Comparison of ENCODE assay signal across 9 mouse cellular contexts in the genomic region with DNA sequence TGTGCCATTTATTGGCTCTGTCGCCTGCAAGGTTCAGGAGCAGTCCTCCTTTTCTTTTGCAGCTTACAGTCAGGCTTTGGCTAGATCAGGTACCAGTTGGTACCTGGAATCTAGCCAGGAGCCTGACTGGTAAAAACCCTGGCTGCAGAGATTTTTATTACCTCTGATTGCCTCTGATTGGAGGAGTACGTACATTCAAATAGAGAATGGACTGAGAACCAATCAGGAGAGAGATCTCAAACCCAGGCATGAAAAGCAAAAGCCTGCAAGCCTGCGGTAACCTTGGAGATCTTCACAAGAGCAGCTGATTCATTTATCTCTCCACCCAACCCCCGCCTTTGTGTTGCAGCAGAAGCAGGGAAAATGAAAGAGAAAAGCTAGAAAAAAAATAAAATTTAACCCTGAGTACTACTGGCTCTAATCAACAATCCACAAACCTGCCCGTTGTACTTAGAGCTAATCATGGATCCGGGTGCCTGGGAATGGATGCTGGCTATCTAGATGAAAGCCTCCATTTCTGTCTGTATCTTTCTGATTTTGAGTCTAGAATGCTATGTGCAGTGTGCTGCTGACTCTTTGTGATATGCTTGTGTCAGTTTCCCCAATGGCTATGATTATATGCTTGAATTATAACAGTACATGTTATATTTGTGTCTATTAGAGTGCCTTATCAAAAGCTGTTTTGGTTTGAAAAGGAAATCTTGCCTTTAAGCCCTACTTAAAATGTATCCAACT.
DNase-seq lines count a peak whose midpoint lies in the region; ATAC-seq lines count a peak whose summit lies in the region.
"Had no signal": no experiment of that assay in that cellular context is flagged by ENCODE, and none has a peak within 500 bp of the region (broad histone marks: within the 10 kb centered on the region; RNA-seq: fewer than 3 reads in every experiment).

No protein-coding gene starts in this region.

- intact Hi-C loops in gastrocnemius, postnatal 36 days (cut with DNase I): loop anchor here (10.0 kb wide), 1 partner anchor 65 kb away; no protein-coding TSS in a partner anchor

- no peaks in the 10 kb centered on the region for H3K36me3 ChIP-seq in midbrain, embryonic 16.5 days (ENCODE audit: control insufficient read depth, insufficient read depth, low read length)
- H3K36me3 ChIP-seq: limb, embryonic 15.5 days had no signal

- peak; percentile 18 for DNase-seq in ZHBTc4 (ENCODE audit: low read depth, low spot score)
- DNase-seq in cerebellum, postnatal 10 days: peak; percentile 83 to 88
- DNase-seq in frontal cortex, postnatal 10 days (ENCODE audit: low spot score in 2 of 2): peak; percentile 51 to 68
- DNase-seq in layer of hippocampus, postnatal 36 days: peak; percentile 31 to 60
- no peak for DNase-seq in gastrocnemius, postnatal 36 days
- no peak for DNase-seq in urinary bladder, adult 18-20 months (ENCODE audit: low spot score in 2 of 2)
- no peak for DNase-seq in gastrocnemius, postnatal 25 days

- peak overlapping the region; percentile 92 for H3K27ac ChIP-seq in midbrain, embryonic 16.5 days (ENCODE audit: low read length)
- H3K27ac ChIP-seq: limb, embryonic 15.5 days had no signal

- ATAC-seq in midbrain, embryonic 16.5 days: peak; percentile 96

- H3K4me1 ChIP-seq in midbrain, embryonic 16.5 days (ENCODE audit: control insufficient read depth, insufficient read depth, low read length): peaks cover 8% of the 10 kb centered on the region
- H3K4me1 ChIP-seq: limb, embryonic 15.5 days had no signal

- 40% methylated on average over 6 of the region's 6 CpGs for WGBS in midbrain, embryonic 16.5 days

- no peaks in the 10 kb centered on the region for H3K27me3 ChIP-seq in midbrain, embryonic 16.5 days (ENCODE audit: control insufficient read depth, insufficient read depth, low read depth, low read length)
- H3K27me3 ChIP-seq: limb, embryonic 15.5 days had no signal

- no peaks in the 10 kb centered on the region; the same call in 1 of the 2 replicates for H3K9me3 ChIP-seq in midbrain, embryonic 16.5 days (replicated peaks; ENCODE audit: control insufficient read depth, low read length, poor library complexity, severe bottlenecking)
- H3K9me3 ChIP-seq: limb, embryonic 15.5 days had no signal

- no peak overlapping the region for H3K4me3 ChIP-seq in midbrain, embryonic 16.5 days (ENCODE audit: low read depth, low read length)
- H3K4me3 ChIP-seq: limb, embryonic 15.5 days had no signal

- H3K4me2 ChIP-seq in midbrain, embryonic 16.5 days (ENCODE audit: low read length): peak overlapping the region; percentile 34
- H3K4me2 ChIP-seq: limb, embryonic 15.5 days had no signal

- no peak overlapping the region for H3K9ac ChIP-seq in midbrain, embryonic 16.5 days (ENCODE audit: low read depth, low read length)
- H3K9ac ChIP-seq: limb, embryonic 15.5 days had no signal

Comparison
In these comparisons a context has a peak if more than half of its experiments do, and no peak if none do; other contexts are left out.
1. DNase-seq: peak in ZHBTc4 (single experiment), cerebellum, postnatal 10 days (2 of 2), frontal cortex, postnatal 10 days (2 of 2) and layer of hippocampus, postnatal 36 days (2 of 2); none in gastrocnemius, postnatal 36 days (0 of 2), urinary bladder, adult 18-20 months (0 of 2) and gastrocnemius, postnatal 25 days (single experiment).